Mouse (Mus musculus) intestine, embryonic 14.5 days (tissue): ENCODE measurements at regions not wholly inside any gene's neighbourhood (a gene's known extent, or its start where the extent isn't known, plus 50 kb on each side); places are given as distances from the start of the nearest gene placed in this dataset.

Experiments used
- ATAC-seq: fragments of 200-750 bp; cut with Nextera tagmentation; replicated peaks from 2 replicates; pipeline ENCODE4 v1.8.0; 2017; ENCODE audit warnings: low read depth, moderate number of reproducible peaks, moderate TSS enrichment, moderate library complexity; ENCODE audit not compliant: low FRiP score, low TSS enrichment
- DNase-seq: peaks from one replicate; pipeline ENCODE4 v3.0.0-alpha.2; 2018; ENCODE audit warnings: low spot score
- H3K27ac ChIP-seq: fragments of 300-500 bp; sonication (generic); 2 replicates; pipeline ENCODE4 v1.5.1; 2014; ENCODE audit warnings: low read depth, mild to moderate bottlenecking, control low read depth
- H3K27me3 ChIP-seq: fragments of 300-500 bp; sonication (generic); replicated peaks from 2 replicates; pipeline ENCODE4 v1.6.1; 2014; ENCODE audit warnings: low read length, control low read depth; ENCODE audit not compliant: control insufficient read depth, insufficient read depth
- H3K36me3 ChIP-seq: fragments of 300-500 bp; sonication (generic); 2 replicates; pipeline ENCODE4 v1.6.1; 2014; ENCODE audit warnings: low read length, control low read depth; ENCODE audit not compliant: control insufficient read depth, insufficient read depth
- H3K4me1 ChIP-seq: fragments of 300-500 bp; sonication (generic); replicated peaks from 2 replicates; pipeline ENCODE4 v1.6.1; 2014; ENCODE audit warnings: low read length, control low read depth, mixed read lengths; ENCODE audit not compliant: control insufficient read depth, insufficient read depth
- H3K4me2 ChIP-seq: fragments of 300-500 bp; sonication (generic); 2 replicates; pipeline ENCODE4 v1.6.1; 2014; ENCODE audit warnings: low read length
- H3K4me3 ChIP-seq: fragments of 300-500 bp; sonication (generic); 2 replicates; pipeline ENCODE4 v1.5.1; 2014; ENCODE audit warnings: low read depth, low read length, control low read depth, mixed read lengths
- H3K9ac ChIP-seq: fragments of 300-500 bp; sonication (generic); 2 replicates; pipeline ENCODE4 v1.6.1; 2014; ENCODE audit warnings: mild to moderate bottlenecking, low read length
- H3K9me3 ChIP-seq: fragments of 300-500 bp; sonication (generic); 2 replicates; pipeline ENCODE4 v1.6.1; 2016; ENCODE audit warnings: low read length, control low read depth; ENCODE audit not compliant: control insufficient read depth
- WGBS: fragments of 180-500 bp; shearing (Covaris S2); extraction: QIAGEN DNeasy Blood & Tissue Kit; methylation state at CpG from one replicate; pipeline ENCODE4 v1.1.7; 2014; 5-methylcytosine and 5-hydroxymethylcytosine counted together

DNA sequence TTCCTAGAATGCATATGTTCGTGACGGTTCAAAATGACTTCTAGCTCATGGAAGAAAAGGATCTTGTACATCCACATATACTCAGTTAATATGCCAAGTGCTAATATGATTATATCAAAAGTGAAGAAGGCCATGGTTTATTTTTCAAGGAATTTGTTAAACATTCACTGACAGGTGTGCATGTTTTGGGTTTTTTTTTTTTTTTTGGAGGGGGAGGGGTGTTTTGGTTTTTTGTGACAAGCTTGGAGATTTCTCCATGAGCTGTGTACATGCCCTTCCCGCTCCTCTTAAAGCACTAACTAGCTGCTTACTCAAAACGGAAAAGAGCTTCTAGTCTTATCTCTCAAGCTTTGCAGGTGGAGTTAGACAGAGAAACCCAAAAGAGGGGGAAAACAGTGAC lies 187.1 kb upstream of the Atp2b1 start:
- DNase-seq (no peak), ATAC-seq (no peak)
- no peak overlapping the region for H3K4me3 ChIP-seq
- H3K27me3 ChIP-seq, result no peaks in the 10 kb centered on the region
- no peaks in the 10 kb centered on the region for H3K4me1 ChIP-seq
- H3K4me2 ChIP-seq, result no peak overlapping the region
- no peak overlapping the region for H3K9ac ChIP-seq
- WGBS, result 90% methylated on average over 4 of the region's 4 CpGs
- no peak overlapping the region for H3K27ac ChIP-seq
- no peaks in the 10 kb centered on the region for H3K9me3 ChIP-seq
- no peaks in the 10 kb centered on the region for H3K36me3 ChIP-seq

DNA sequence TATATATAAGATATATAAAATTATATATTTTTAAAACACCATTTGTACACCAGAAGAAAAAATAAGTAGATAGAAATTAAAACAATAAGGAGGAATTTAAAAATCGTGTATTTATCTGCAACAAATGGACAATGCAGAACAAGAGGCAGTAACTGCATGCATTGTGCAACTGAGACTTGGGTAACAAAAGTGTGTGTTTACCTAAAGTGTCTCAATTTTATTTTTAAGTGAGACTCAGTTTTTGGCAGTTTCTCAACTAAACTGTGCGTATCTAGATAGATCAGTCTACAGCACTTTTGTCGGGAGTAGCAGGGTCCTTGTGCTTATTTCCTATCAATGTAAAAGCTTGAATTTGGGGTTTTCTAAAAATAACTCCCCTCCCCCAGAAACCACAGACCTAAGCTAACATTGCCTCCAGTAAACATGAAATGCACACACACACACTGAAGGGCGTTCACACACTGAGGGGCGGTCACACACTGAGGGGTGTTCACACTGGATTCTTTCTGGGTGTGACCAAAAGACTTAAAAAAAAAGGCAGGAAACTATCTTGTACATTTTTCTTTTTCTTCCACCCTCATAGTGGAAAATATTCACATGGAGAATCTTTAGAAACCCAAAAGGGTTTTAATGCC lies 185.7 kb upstream of the Atp2b1 start:
- no peak overlapping the region for H3K4me3 ChIP-seq
- DNase-seq, result no peak
- no peak overlapping the region for H3K4me2 ChIP-seq
- no peaks in the 10 kb centered on the region for H3K27me3 ChIP-seq
- H3K27ac ChIP-seq, result no peak overlapping the region
- H3K9me3 ChIP-seq, result no peaks in the 10 kb centered on the region
- H3K36me3 ChIP-seq, result no peaks in the 10 kb centered on the region
- no peak overlapping the region for H3K9ac ChIP-seq
- ATAC-seq, result no peak
- no peaks in the 10 kb centered on the region for H3K4me1 ChIP-seq
- 86% methylated on average over 5 of the region's 5 CpGs for WGBS

DNA sequence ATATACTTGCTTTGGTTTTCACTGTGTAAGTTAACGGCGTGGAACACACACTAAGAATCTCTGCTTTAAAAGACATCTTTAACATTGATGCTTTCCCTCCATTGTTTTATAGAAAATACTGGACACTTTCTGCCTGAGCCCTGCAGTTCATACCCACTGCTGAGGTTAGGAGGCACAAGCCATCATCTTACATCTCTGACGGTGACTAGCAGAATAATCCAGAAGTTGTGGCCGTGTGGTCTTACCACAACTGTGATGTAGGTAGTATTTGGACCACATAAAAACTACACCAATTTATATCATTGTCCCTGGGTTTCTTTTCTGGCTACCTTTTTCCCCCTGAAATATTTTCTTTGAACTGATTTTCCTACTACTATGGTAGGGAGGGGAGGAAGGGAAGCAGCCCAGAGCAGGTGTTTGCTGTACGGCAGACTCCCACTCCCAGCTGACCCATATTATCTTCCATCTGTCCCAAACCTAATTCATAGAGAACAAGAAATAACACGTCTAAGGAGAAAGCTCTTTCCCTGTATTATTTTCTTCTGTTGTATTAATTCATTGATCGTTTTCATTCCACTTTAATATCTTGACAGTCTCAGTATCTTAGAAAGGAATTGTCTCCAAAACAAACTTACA lies 180.1 kb upstream of the Atp2b1 start:
- no peaks in the 10 kb centered on the region for H3K9me3 ChIP-seq
- no peaks in the 10 kb centered on the region for H3K4me1 ChIP-seq
- no peak overlapping the region for H3K9ac ChIP-seq
- H3K27me3 ChIP-seq, result no peaks in the 10 kb centered on the region
- WGBS, result 86% methylated on average over 7 of the region's 7 CpGs
- H3K27ac ChIP-seq, result no peak overlapping the region
- no peak for ATAC-seq
- H3K4me3 ChIP-seq, result no peak overlapping the region
- H3K36me3 ChIP-seq, result no peaks in the 10 kb centered on the region
- no peak overlapping the region for H3K4me2 ChIP-seq
- no peak for DNase-seq

DNA sequence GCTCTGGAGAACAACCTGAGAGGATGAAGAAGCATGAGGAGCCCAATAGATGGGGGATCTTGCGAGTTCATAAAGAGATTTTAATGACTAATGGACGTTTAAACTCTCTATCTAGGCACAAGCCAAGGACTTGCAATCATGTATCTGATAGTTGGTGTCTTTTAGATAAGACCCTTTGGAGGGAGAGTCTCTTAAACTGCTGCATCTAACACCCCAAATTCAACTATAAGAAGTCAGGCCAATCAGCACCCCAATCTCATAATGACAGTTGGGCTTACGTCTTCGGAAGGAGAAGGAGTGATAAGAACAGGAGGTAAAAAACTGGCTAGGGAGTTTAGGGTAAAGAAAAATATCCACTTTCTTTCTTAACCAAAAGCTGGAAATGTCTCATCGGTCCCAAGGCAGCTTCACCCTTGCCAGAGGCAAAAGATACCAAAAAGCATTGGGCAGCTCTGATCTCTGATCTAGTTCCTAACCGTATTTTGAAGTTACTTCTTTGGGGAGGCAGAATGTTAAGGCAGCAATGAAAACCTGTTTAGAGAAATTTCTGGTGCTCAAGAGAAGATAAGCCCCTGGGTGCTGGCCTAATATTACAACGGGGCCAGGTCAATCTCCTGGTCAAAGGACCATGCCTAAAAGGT lies 173.6 kb upstream of the Atp2b1 start:
- Histone ChIP-seq H3K4me3 (no peak overlapping the region), H3K4me2 (no peak overlapping the region), H3K4me1 (no peaks in the 10 kb centered on the region; the same call in 1 of the 2 replicates), H3K36me3 (no peaks in the 10 kb centered on the region), H3K27ac (no peak overlapping the region), H3K9me3 (no peaks in the 10 kb centered on the region), H3K9ac (no peak overlapping the region), H3K27me3 (no peaks in the 10 kb centered on the region)
- WGBS, result 87% methylated on average over 7 of the region's 7 CpGs
- DNase-seq, result no peak
- no peak for ATAC-seq

DNA sequence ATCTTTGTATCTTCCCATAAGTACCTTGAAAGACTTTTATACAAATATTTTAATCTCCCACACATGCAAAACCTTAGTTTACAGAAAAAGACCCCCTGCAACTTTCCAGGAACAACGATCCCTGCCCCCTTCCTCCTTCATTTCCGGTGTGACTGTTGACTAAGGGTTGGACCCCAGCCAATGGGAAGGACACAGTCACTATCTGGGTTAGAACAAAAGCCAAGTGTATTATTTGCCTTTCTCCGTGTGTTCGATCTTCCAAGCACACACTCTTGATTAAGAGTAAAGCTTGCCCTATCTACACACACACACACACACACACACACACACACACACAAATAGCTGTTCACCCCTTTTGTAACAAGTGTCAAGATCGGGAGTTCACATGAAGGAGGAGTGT lies 172.8 kb upstream of the Atp2b1 start:
- Histone ChIP-seq H3K9me3 (no peaks in the 10 kb centered on the region), H3K9ac (no peak overlapping the region), H3K4me2 (no peak overlapping the region), H3K36me3 (no peaks in the 10 kb centered on the region), H3K27me3 (no peaks in the 10 kb centered on the region), H3K27ac (no peak overlapping the region), H3K4me1 (no peaks in the 10 kb centered on the region; the same call in 1 of the 2 replicates), H3K4me3 (no peak overlapping the region)
- DNase-seq (no peak), ATAC-seq (no peak)
- 61% methylated on average over 5 of the region's 5 CpGs for WGBS

DNA sequence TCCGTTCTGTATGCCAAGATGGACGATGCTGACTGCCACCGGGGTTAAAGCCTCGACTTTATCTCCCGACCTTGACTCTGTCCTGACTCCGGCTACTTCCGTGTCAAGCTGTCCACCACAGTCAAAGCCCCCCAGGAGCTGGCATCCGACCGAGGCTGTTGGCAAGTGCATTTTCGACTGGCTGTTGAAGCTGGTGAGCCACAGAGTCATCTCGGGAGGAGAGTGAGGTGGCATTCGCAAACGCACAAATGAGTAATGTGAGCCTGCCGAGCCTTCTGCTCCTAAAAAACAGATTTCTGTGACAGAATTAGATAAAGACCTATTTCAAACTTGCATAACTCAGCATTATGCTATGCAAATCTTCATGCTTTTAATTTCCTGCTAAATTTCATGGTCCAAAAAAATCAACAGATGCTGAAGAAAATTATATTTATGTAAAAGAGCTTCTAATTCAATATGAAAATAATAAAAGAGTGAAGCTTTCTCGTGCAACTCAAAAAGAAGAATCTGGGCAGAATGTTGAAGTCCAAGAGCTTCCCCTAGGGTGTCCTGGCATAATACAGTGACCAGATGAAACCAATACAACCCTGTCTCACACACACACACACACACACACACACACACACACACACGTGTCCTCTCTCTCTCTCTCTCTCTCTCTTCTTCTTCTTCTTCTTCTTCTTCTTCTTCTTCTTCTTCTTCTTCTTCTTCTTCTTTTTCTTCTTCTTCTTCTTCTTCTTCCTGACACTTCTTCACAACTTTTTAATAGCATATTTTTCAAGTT lies 171.2 kb upstream of the Atp2b1 start:
- no peak overlapping the region for H3K27ac ChIP-seq
- 71% methylated on average over 16 of the region's 16 CpGs for WGBS
- no peaks in the 10 kb centered on the region; the same call in 1 of the 2 replicates for H3K4me1 ChIP-seq
- no peaks in the 10 kb centered on the region for H3K27me3 ChIP-seq
- no peak overlapping the region for H3K4me3 ChIP-seq
- no peak overlapping the region for H3K9ac ChIP-seq
- H3K36me3 ChIP-seq, result no peaks in the 10 kb centered on the region
- H3K4me2 ChIP-seq, result no peak overlapping the region
- no peak for ATAC-seq
- no peak for DNase-seq
- no peaks in the 10 kb centered on the region for H3K9me3 ChIP-seq

DNA sequence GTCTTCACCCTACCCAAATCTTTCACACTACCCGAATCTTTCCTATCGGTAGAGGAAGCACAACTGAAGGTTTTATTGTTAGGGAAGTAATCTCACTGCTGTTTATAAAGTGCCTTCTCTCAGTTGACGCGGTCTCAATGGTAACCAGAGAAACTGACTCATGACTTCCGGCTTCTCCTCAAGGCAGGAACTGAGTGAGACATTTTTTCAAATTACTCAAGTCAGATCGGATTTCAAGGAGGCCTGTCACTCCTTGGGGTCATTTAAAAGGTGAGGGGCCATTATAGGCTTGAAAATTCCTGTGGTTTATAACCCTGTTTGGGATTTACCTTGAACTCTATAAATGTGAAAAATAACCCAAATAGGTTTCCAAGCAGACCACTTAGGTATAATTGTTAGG lies 170.0 kb upstream of the Atp2b1 start:
- no peak overlapping the region for H3K4me2 ChIP-seq
- H3K9ac ChIP-seq, result no peak overlapping the region

DNA sequence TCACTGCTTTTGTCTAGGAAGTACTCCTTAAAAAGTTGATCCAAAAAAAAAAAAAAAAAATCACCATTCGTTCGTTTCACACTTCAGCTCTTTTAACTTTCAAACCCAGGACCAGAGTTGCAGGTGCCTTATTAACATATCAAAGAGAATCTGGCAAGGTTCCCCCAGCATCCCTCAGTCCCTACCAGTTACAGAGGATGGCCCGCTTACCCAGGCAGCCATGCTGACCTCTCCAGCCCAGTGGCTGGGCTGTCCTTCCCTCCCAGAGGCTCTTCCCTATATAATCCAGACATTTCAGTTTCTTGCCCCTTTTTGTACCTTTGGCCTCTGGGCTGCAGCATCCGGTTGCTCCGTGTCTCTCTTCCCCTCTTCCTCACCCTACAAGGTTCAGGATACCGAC lies 169.5 kb upstream of the Atp2b1 start:
- no peaks in the 10 kb centered on the region for H3K9me3 ChIP-seq
- no peak for DNase-seq
- 38% methylated on average over 6 of the region's 6 CpGs for WGBS
- no peak overlapping the region for H3K4me2 ChIP-seq
- no peak overlapping the region for H3K27ac ChIP-seq
- no peaks in the 10 kb centered on the region for H3K27me3 ChIP-seq
- ATAC-seq, result no peak
- peaks cover 5% of the 10 kb centered on the region; the same call in 1 of the 2 replicates for H3K4me1 ChIP-seq
- no peak overlapping the region for H3K9ac ChIP-seq
- no peak overlapping the region for H3K4me3 ChIP-seq
- H3K36me3 ChIP-seq, result no peaks in the 10 kb centered on the region

More for the DNA sequence above, 170.0 kb upstream of the Atp2b1 start:
- H3K36me3 ChIP-seq, result no peaks in the 10 kb centered on the region
- DNase-seq (no peak), ATAC-seq (no peak)
- no peaks in the 10 kb centered on the region for H3K27me3 ChIP-seq
- H3K4me3 ChIP-seq, result no peak overlapping the region
- no peak overlapping the region for H3K27ac ChIP-seq
- 15% methylated on average over 6 of the region's 6 CpGs for WGBS
- peaks cover 5% of the 10 kb centered on the region; the same call in 1 of the 2 replicates for H3K4me1 ChIP-seq
- H3K9me3 ChIP-seq, result no peaks in the 10 kb centered on the region
